Mouse (Mus musculus): ENCODE measurements around the gene Khk. TPM values are rescaled to one million over a fixed set of nuclear protein-coding genes. Genes with fewer than 3 reads are reported as not detected.

Gene Khk
- polyA plus RNA-seq, 1 experiment from 2014 or later, result 36.0 TPM

- Histone ChIP-seq H3K4me1 (ENCODE audit: control insufficient read depth, low read depth, low read length) (peaks cover 22% of the 10 kb centered on the region), H3K9ac (ENCODE audit: low read depth, low read length) (no peak overlapping the region), H3K36me3 (ENCODE audit: control insufficient read depth, insufficient read depth) (peaks cover 27% of the 10 kb centered on the region), H3K4me2 (ENCODE audit: low read depth, low read length) (no peak overlapping the region), H3K27ac (ENCODE audit: low read length) (no peak overlapping the region), H3K4me3 (ENCODE audit: low read depth, low read length) (no peak overlapping the region), H3K27me3 (ENCODE audit: control insufficient read depth, insufficient read depth, low read depth, low read length) (no peaks in the 10 kb centered on the region), H3K9me3 (replicated peaks; ENCODE audit: control insufficient read depth, low read length) (no peaks in the 10 kb centered on the region)
- no peak for ATAC-seq (ENCODE audit: low read depth)
- 84% methylated on average over 6 of the region's 6 CpGs for WGBS (ENCODE audit: insufficient replicate concordance)
Observed at GRCm38 (mm10) chr5:30954065-30954464, 32.8 kb downstream of the Khk start.

GRCm38 (mm10) chr5:30954556-30954955, 33.3 kb downstream of the Khk start:
- H3K36me3 ChIP-seq (ENCODE audit: control insufficient read depth, insufficient read depth), result peaks cover 27% of the 10 kb centered on the region
- H3K27ac ChIP-seq (ENCODE audit: low read length), result no peak overlapping the region
- no peaks in the 10 kb centered on the region for H3K9me3 ChIP-seq (replicated peaks; ENCODE audit: control insufficient read depth, low read length)
- no peak overlapping the region for H3K4me3 ChIP-seq (ENCODE audit: low read depth, low read length)
- H3K27me3 ChIP-seq (ENCODE audit: control insufficient read depth, insufficient read depth, low read depth, low read length), result no peaks in the 10 kb centered on the region
- no peak overlapping the region for H3K4me2 ChIP-seq (ENCODE audit: low read depth, low read length)
- H3K9ac ChIP-seq (ENCODE audit: low read depth, low read length), result no peak overlapping the region
- peaks cover 22% of the 10 kb centered on the region for H3K4me1 ChIP-seq (ENCODE audit: control insufficient read depth, low read depth, low read length)
- ATAC-seq (ENCODE audit: low read depth), result no peak
- 84% methylated on average over 9 of the region's 9 CpGs for WGBS (ENCODE audit: insufficient replicate concordance)

GRCm38 (mm10) chr5:30955751-30956150, 34.5 kb downstream of the Khk start:
- Histone ChIP-seq H3K27me3 (ENCODE audit: control insufficient read depth, insufficient read depth, low read depth, low read length) (no peaks in the 10 kb centered on the region), H3K9ac (ENCODE audit: low read depth, low read length) (no peak overlapping the region), H3K4me2 (ENCODE audit: low read depth, low read length) (no peak overlapping the region), H3K4me1 (ENCODE audit: control insufficient read depth, low read depth, low read length) (peaks cover 21% of the 10 kb centered on the region), H3K9me3 (replicated peaks; ENCODE audit: control insufficient read depth, low read length) (no peaks in the 10 kb centered on the region), H3K36me3 (ENCODE audit: control insufficient read depth, insufficient read depth) (peaks cover 27% of the 10 kb centered on the region), H3K27ac (ENCODE audit: low read length) (no peak overlapping the region), H3K4me3 (ENCODE audit: low read depth, low read length) (no peak overlapping the region)
- WGBS (ENCODE audit: insufficient replicate concordance), result 83% methylated on average over 6 of the region's 6 CpGs
- no peak for ATAC-seq (ENCODE audit: low read depth)

- Histone ChIP-seq H3K4me2 (ENCODE audit: low read depth, low read length) (peak overlapping the region; percentile 42), H3K4me3 (ENCODE audit: low read depth, low read length) (no peak overlapping the region), H3K36me3 (ENCODE audit: control insufficient read depth, insufficient read depth) (peaks cover 27% of the 10 kb centered on the region), H3K9me3 (replicated peaks; ENCODE audit: control insufficient read depth, low read length) (no peaks in the 10 kb centered on the region), H3K27me3 (ENCODE audit: control insufficient read depth, insufficient read depth, low read depth, low read length) (no peaks in the 10 kb centered on the region), H3K9ac (ENCODE audit: low read depth, low read length) (no peak overlapping the region), H3K4me1 (ENCODE audit: control insufficient read depth, low read depth, low read length) (peaks cover 25% of the 10 kb centered on the region), H3K27ac (ENCODE audit: low read length) (no peak overlapping the region)
- 80% methylated on average over 6 of the region's 6 CpGs for WGBS (ENCODE audit: insufficient replicate concordance)
- ATAC-seq (ENCODE audit: low read depth), result no peak
Observed at GRCm38 (mm10) chr5:30957891-30958290, 36.7 kb downstream of the Khk start.

GRCm38 (mm10) chr5:30959198-30959854, 38.1 kb downstream of the Khk start:
- peak overlapping the region; percentile 80 for H3K27ac ChIP-seq (ENCODE audit: low read length)
- 25% methylated on average over 19 of the region's 19 CpGs for WGBS (ENCODE audit: insufficient replicate concordance)
- no peak for ATAC-seq (ENCODE audit: low read depth)
- H3K9me3 ChIP-seq (replicated peaks; ENCODE audit: control insufficient read depth, low read length), result no peaks in the 10 kb centered on the region
- H3K4me1 ChIP-seq (ENCODE audit: control insufficient read depth, low read depth, low read length), result peaks cover 25% of the 10 kb centered on the region
- H3K27me3 ChIP-seq (ENCODE audit: control insufficient read depth, insufficient read depth, low read depth, low read length), result no peaks in the 10 kb centered on the region
- peak overlapping the region; percentile 84 for H3K4me2 ChIP-seq (ENCODE audit: low read depth, low read length)
- H3K36me3 ChIP-seq (ENCODE audit: control insufficient read depth, insufficient read depth), result peaks cover 22% of the 10 kb centered on the region
- peak overlapping the region; percentile 89 for H3K4me3 ChIP-seq (ENCODE audit: low read depth, low read length)
- H3K9ac ChIP-seq (ENCODE audit: low read depth, low read length), result peak overlapping the region; percentile 91

GRCm38 (mm10) chr5:30959966-30960501, 38.8 kb downstream of the Khk start, which contains the start of gene Preb:
Gene Preb (minus strand): TSS chr5:30960361.
- Histone ChIP-seq H3K27me3 (ENCODE audit: control insufficient read depth, insufficient read depth, low read depth, low read length) (no peaks in the 10 kb centered on the region), H3K4me2 (ENCODE audit: low read depth, low read length) (peak within 1 kb of the TSS; percentile 84), H3K9ac (ENCODE audit: low read depth, low read length) (peak within 1 kb of the TSS; percentile 91), H3K4me3 (ENCODE audit: low read depth, low read length) (peak within 1 kb of the TSS; percentile 89), H3K27ac (ENCODE audit: low read length) (peak within 1 kb of the TSS; percentile 80), H3K9me3 (replicated peaks; ENCODE audit: control insufficient read depth, low read length) (no peaks in the 10 kb centered on the region), H3K4me1 (ENCODE audit: control insufficient read depth, low read depth, low read length) (peaks cover 25% of the 10 kb centered on the region), H3K36me3 (ENCODE audit: control insufficient read depth, insufficient read depth) (peaks cover 15% of the 10 kb centered on the region)
- WGBS (ENCODE audit: insufficient replicate concordance), result under 1% methylated on average over 56 of the region's 56 CpGs
- ATAC-seq (ENCODE audit: low read depth), result peak; percentile 92

GRCm38 (mm10) chr5:30960814-30961213, 39.6 kb downstream of the Khk start:
- WGBS (ENCODE audit: insufficient replicate concordance), result 80% methylated on average over 2 of the region's 2 CpGs
- peak overlapping the region; percentile 84 for H3K4me2 ChIP-seq (ENCODE audit: low read depth, low read length)
- peaks cover 9% of the 10 kb centered on the region for H3K36me3 ChIP-seq (ENCODE audit: control insufficient read depth, insufficient read depth)
- H3K27ac ChIP-seq (ENCODE audit: low read length), result peak overlapping the region; percentile 46
- no peaks in the 10 kb centered on the region for H3K27me3 ChIP-seq (ENCODE audit: control insufficient read depth, insufficient read depth, low read depth, low read length)
- no peak overlapping the region for H3K9ac ChIP-seq (ENCODE audit: low read depth, low read length)
- peak overlapping the region; percentile 89 for H3K4me3 ChIP-seq (ENCODE audit: low read depth, low read length)
- no peaks in the 10 kb centered on the region for H3K9me3 ChIP-seq (replicated peaks; ENCODE audit: control insufficient read depth, low read length)
- ATAC-seq (ENCODE audit: low read depth), result no peak
- H3K4me1 ChIP-seq (ENCODE audit: control insufficient read depth, low read depth, low read length), result peaks cover 27% of the 10 kb centered on the region

- peak overlapping the region; percentile 46 for H3K27ac ChIP-seq (ENCODE audit: low read length)
- H3K9me3 ChIP-seq (replicated peaks; ENCODE audit: control insufficient read depth, low read length), result no peaks in the 10 kb centered on the region
- WGBS (ENCODE audit: insufficient replicate concordance), result 22% methylated on average over 10 of the region's 10 CpGs
Observed at GRCm38 (mm10) chr5:30961545-30962505, 40.6 kb downstream of the Khk start.

More at GRCm38 (mm10) chr5:30961545-30962505, 40.6 kb downstream of the Khk start:
- Histone ChIP-seq H3K4me3 (ENCODE audit: low read depth, low read length) (no peak overlapping the region), H3K4me1 (ENCODE audit: control insufficient read depth, low read depth, low read length) (peaks cover 28% of the 10 kb centered on the region), H3K36me3 (ENCODE audit: control insufficient read depth, insufficient read depth) (peaks cover 7% of the 10 kb centered on the region), H3K27me3 (ENCODE audit: control insufficient read depth, insufficient read depth, low read depth, low read length) (no peaks in the 10 kb centered on the region), H3K9ac (ENCODE audit: low read depth, low read length) (no peak overlapping the region), H3K4me2 (ENCODE audit: low read depth, low read length) (no peak overlapping the region)
- no peak for ATAC-seq (ENCODE audit: low read depth)
